Mouse (Mus musculus): ENCODE data around the gene Glyatl3. TPM values are rescaled to one million over a fixed set of nuclear protein-coding genes. Genes with fewer than 3 reads are reported as not detected.

The Glyatl3 gene
- total RNA-seq, 1 experiment from 2014 or later: not detected

GRCm38 (mm10) chr17:40855065-40855464, 59.1 kb downstream of the Glyatl3 start:
- no peak for DNase-seq

Other genes with a start within 250 kb of the Glyatl3 start
- gene Esp1, start 187.2 kb downstream of the Glyatl3 start, total RNA-seq (2021): not detected in 2 replicates
- gene Crisp2, start 107.3 kb downstream of the Glyatl3 start, total RNA-seq (2021): not detected in 2 replicates
- gene Rhag, start 103.2 kb downstream of the Glyatl3 start, total RNA-seq (2021): 0.98 and 4.2 TPM in 2 replicates
- 0.63 and 1.1 TPM in 2 replicates for gene 9130008F23Rik, start 33.8 kb downstream of the Glyatl3 start, total RNA-seq (2021)
- gene Mut, start 20.3 kb upstream of the Glyatl3 start, total RNA-seq (2021): 140 and 156 TPM in 2 replicates
- 7.7 and 8.4 TPM in 2 replicates for gene Cenpq, start 20.7 kb upstream of the Glyatl3 start, total RNA-seq (2021)